Mouse (Mus musculus) intestine, embryonic 16.5 days (tissue): ENCODE data around the gene Phf13. TPM values are rescaled to one million over a fixed set of nuclear protein-coding genes. Genes with fewer than 3 reads are reported as not detected.

Source experiments
- ATAC-seq: fragments of 200-750 bp; cut with Nextera tagmentation; 2 replicates; pipeline ENCODE4 v1.8.0; 2017; ENCODE audit warnings: moderate TSS enrichment, moderate library complexity
- H3K27ac ChIP-seq: fragments of 300-500 bp; sonication (generic); 2 replicates; pipeline ENCODE4 v1.5.1; 2014; ENCODE audit warnings: mild to moderate bottlenecking, low read length
- H3K27me3 ChIP-seq: fragments of 300-500 bp; sonication (generic); replicated peaks from 2 replicates; pipeline ENCODE4 v1.6.1; 2014; ENCODE audit warnings: low read length, control low read depth, mixed read lengths; ENCODE audit not compliant: control insufficient read depth, insufficient read depth
- H3K36me3 ChIP-seq: fragments of 300-500 bp; sonication (generic); 2 replicates; pipeline ENCODE4 v1.6.1; 2014; ENCODE audit warnings: low read length, control low read depth; ENCODE audit not compliant: control insufficient read depth, insufficient read depth
- H3K4me1 ChIP-seq: fragments of 300-500 bp; sonication (generic); 2 replicates; pipeline ENCODE4 v1.6.1; 2014; ENCODE audit warnings: low read length, control low read depth, mixed read lengths; ENCODE audit not compliant: control insufficient read depth, insufficient read depth
- H3K4me2 ChIP-seq: fragments of 300-500 bp; sonication (generic); 2 replicates; pipeline ENCODE4 v1.6.1; 2014; ENCODE audit warnings: low read depth, low read length, control low read depth
- H3K4me3 ChIP-seq: fragments of 300-500 bp; sonication (generic); 2 replicates; pipeline ENCODE4 v1.5.1; 2014; ENCODE audit warnings: mild to moderate bottlenecking, low read length
- H3K9ac ChIP-seq: fragments of 300-500 bp; sonication (generic); 2 replicates; pipeline ENCODE4 v1.6.1; 2014; ENCODE audit warnings: low read depth, low read length
- H3K9me3 ChIP-seq: fragments of 300-500 bp; sonication (generic); 2 replicates; pipeline ENCODE4 v1.6.1; 2016; ENCODE audit warnings: low read length, control low read depth; ENCODE audit not compliant: control insufficient read depth
- WGBS: fragments of 180-500 bp; shearing (Covaris S2); extraction: QIAGEN DNeasy Blood & Tissue Kit; methylation state at CpG from one replicate; pipeline ENCODE4 v1.1.7; 2014; 5-methylcytosine and 5-hydroxymethylcytosine counted together
- polyA plus RNA-seq: library from polyadenylated mRNA; unstranded; fragments of >200 nt; fragmentation: Nextera tagmentation; extraction: Ambion mirVana; gene quantifications from 2 replicates; pipeline ENCODE4 v1.2.1, GENCODE M21; 2015

Gene Phf13
- polyA plus RNA-seq, 1 experiment from 2014 or later: 16.7 TPM

GRCm38 (mm10) chr4:152008622-152009075, 12.6 kb upstream of the Phf13 start, which contains the start of gene Klhl21:
Gene Klhl21, plus strand, starts transcription at chr4:152008803.
- Histone ChIP-seq H3K9ac (peak within 1 kb of the TSS; percentile 76), H3K27me3 (no peaks in the 10 kb centered on the region), H3K4me3 (peak within 1 kb of the TSS; percentile 90), H3K4me1 (peaks cover 46% of the 10 kb centered on the region), H3K27ac (peak within 1 kb of the TSS; percentile 88), H3K4me2 (peak within 1 kb of the TSS; percentile 99), H3K9me3 (no peaks in the 10 kb centered on the region), H3K36me3 (no peaks in the 10 kb centered on the region)
- under 1% methylated on average over 45 of the region's 45 CpGs for WGBS
- ATAC-seq: peak; percentile 90

- Histone ChIP-seq H3K4me2 (peak overlapping the region; percentile 99), H3K36me3 (no peaks in the 10 kb centered on the region), H3K9ac (peak overlapping the region; percentile 76), H3K27ac (peak overlapping the region; percentile 88), H3K27me3 (no peaks in the 10 kb centered on the region), H3K4me1 (peaks cover 46% of the 10 kb centered on the region), H3K4me3 (peak overlapping the region; percentile 90), H3K9me3 (no peaks in the 10 kb centered on the region)
- ATAC-seq: peak; percentile 2; the same call in 1 of the 2 replicates
- under 1% methylated on average over 14 of the region's 14 CpGs for WGBS
Measured at GRCm38 (mm10) chr4:152008148-152008500, 12.1 kb upstream of the Phf13 start.

- H3K36me3 ChIP-seq: no peaks in the 10 kb centered on the region
- peak overlapping the region; percentile 88 for H3K27ac ChIP-seq
- no peaks in the 10 kb centered on the region for H3K9me3 ChIP-seq
- H3K4me3 ChIP-seq: peak overlapping the region; percentile 90
- WGBS: 13% methylated on average over 8 of the region's 8 CpGs
- H3K27me3 ChIP-seq: no peaks in the 10 kb centered on the region
- peak overlapping the region; percentile 99 for H3K4me2 ChIP-seq
- no peak for ATAC-seq
- peak overlapping the region; percentile 76 for H3K9ac ChIP-seq
- peaks cover 43% of the 10 kb centered on the region for H3K4me1 ChIP-seq
Measured at GRCm38 (mm10) chr4:152007481-152008147, 11.6 kb upstream of the Phf13 start.

- Histone ChIP-seq H3K27me3 (no peaks in the 10 kb centered on the region), H3K9ac (no peak overlapping the region), H3K4me3 (no peak overlapping the region), H3K9me3 (no peaks in the 10 kb centered on the region), H3K4me2 (no peak overlapping the region), H3K4me1 (peaks cover 41% of the 10 kb centered on the region), H3K27ac (peak overlapping the region; percentile 88; the same call in 1 of the 2 replicates), H3K36me3 (no peaks in the 10 kb centered on the region)
- ATAC-seq: no peak
- WGBS: 45% methylated on average over 3 of the region's 3 CpGs
Measured at GRCm38 (mm10) chr4:152006812-152007211, 10.8 kb upstream of the Phf13 start.

- ATAC-seq: no peak
- Histone ChIP-seq H3K4me1 (peaks cover 34% of the 10 kb centered on the region), H3K9me3 (no peaks in the 10 kb centered on the region), H3K36me3 (no peaks in the 10 kb centered on the region), H3K27me3 (no peaks in the 10 kb centered on the region), H3K27ac (no peak overlapping the region), H3K9ac (no peak overlapping the region), H3K4me3 (no peak overlapping the region), H3K4me2 (no peak overlapping the region)
- WGBS: 78% methylated on average over 6 of the region's 6 CpGs
Measured at GRCm38 (mm10) chr4:152006137-152006536, 10.1 kb upstream of the Phf13 start.

- Histone ChIP-seq H3K36me3 (no peaks in the 10 kb centered on the region), H3K27me3 (no peaks in the 10 kb centered on the region)
- 84% methylated on average over 3 of the region's 3 CpGs for WGBS
Measured at GRCm38 (mm10) chr4:152002063-152002462, 6.0 kb upstream of the Phf13 start.

GRCm38 (mm10) chr4:152001335-152001734, 5.3 kb upstream of the Phf13 start:
- Histone ChIP-seq H3K4me1 (peaks cover 10% of the 10 kb centered on the region), H3K9me3 (no peaks in the 10 kb centered on the region), H3K4me2 (no peak overlapping the region), H3K9ac (no peak overlapping the region), H3K36me3 (no peaks in the 10 kb centered on the region), H3K27me3 (no peaks in the 10 kb centered on the region), H3K4me3 (no peak overlapping the region), H3K27ac (no peak overlapping the region)
- WGBS: 71% methylated on average over 4 of the region's 4 CpGs
- ATAC-seq: no peak

More at GRCm38 (mm10) chr4:152002063-152002462, 6.0 kb upstream of the Phf13 start:
- Histone ChIP-seq H3K27ac (no peak overlapping the region), H3K9me3 (no peaks in the 10 kb centered on the region), H3K4me3 (no peak overlapping the region), H3K9ac (no peak overlapping the region), H3K4me2 (no peak overlapping the region), H3K4me1 (peaks cover 16% of the 10 kb centered on the region)
- no peak for ATAC-seq

GRCm38 (mm10) chr4:152000906-152001305, 4.8 kb upstream of the Phf13 start:
- no peak for ATAC-seq
- 24% methylated on average over 4 of the region's 4 CpGs for WGBS
- Histone ChIP-seq H3K4me3 (no peak overlapping the region), H3K9me3 (no peaks in the 10 kb centered on the region), H3K4me1 (peaks cover 9% of the 10 kb centered on the region), H3K27me3 (no peaks in the 10 kb centered on the region), H3K27ac (no peak overlapping the region), H3K4me2 (no peak overlapping the region), H3K9ac (no peak overlapping the region), H3K36me3 (no peaks in the 10 kb centered on the region)

GRCm38 (mm10) chr4:151999481-151999880, 3.4 kb upstream of the Phf13 start:
- 67% methylated on average over 3 of the region's 3 CpGs for WGBS
- no peak overlapping the region for H3K4me3 ChIP-seq
- H3K36me3 ChIP-seq: no peaks in the 10 kb centered on the region
- no peaks in the 10 kb centered on the region for H3K9me3 ChIP-seq
- no peak overlapping the region for H3K27ac ChIP-seq
- H3K4me1 ChIP-seq: peaks cover 9% of the 10 kb centered on the region
- ATAC-seq: no peak
- H3K4me2 ChIP-seq: no peak overlapping the region
- H3K27me3 ChIP-seq: no peaks in the 10 kb centered on the region
- H3K9ac ChIP-seq: no peak overlapping the region
